Mouse (Mus musculus) liver, embryonic 12.5 days (tissue): ENCODE measurements around the gene Frmd3. TPM values are rescaled to one million over a fixed set of nuclear protein-coding genes. Genes with fewer than 3 reads are reported as not detected.
"Not testable (repeated sequence)": the region's sequence is repeated elsewhere in the genome, so short reads cannot be mapped to it uniquely, and the experiment has no call there.

Experiments used
- ATAC-seq: fragments of 200-750 bp; cut with Nextera tagmentation; 2 replicates; pipeline ENCODE4 v1.8.0; 2017; ENCODE audit warnings: moderate number of reproducible peaks, mild to moderate bottlenecking, moderate library complexity
- H3K27ac ChIP-seq: fragments of 300-500 bp; sonication (generic); 2 replicates; pipeline ENCODE4 v1.5.1; 2016; ENCODE audit warnings: mild to moderate bottlenecking
- H3K27me3 ChIP-seq: fragments of 300-500 bp; sonication (generic); replicated peaks from 2 replicates; pipeline ENCODE4 v1.6.1; 2016; ENCODE audit warnings: mild to moderate bottlenecking, moderate library complexity
- H3K36me3 ChIP-seq: fragments of 300-500 bp; sonication (generic); 2 replicates; pipeline ENCODE4 v1.6.1; 2016; ENCODE audit warnings: mild to moderate bottlenecking, moderate library complexity
- H3K4me1 ChIP-seq: fragments of 300-500 bp; sonication (generic); 2 replicates; pipeline ENCODE4 v1.6.1; 2016
- H3K4me2 ChIP-seq: fragments of 300-500 bp; sonication (generic); 2 replicates; pipeline ENCODE4 v1.6.1; 2016; ENCODE audit warnings: mild to moderate bottlenecking, moderate library complexity
- H3K4me3 ChIP-seq: fragments of 300-500 bp; sonication (generic); 2 replicates; pipeline ENCODE4 v1.5.1; 2016; ENCODE audit warnings: mild to moderate bottlenecking, moderate library complexity
- H3K9ac ChIP-seq: fragments of 300-500 bp; sonication (generic); 2 replicates; pipeline ENCODE4 v1.6.1; 2016; ENCODE audit warnings: mild to moderate bottlenecking, moderate library complexity
- H3K9me3 ChIP-seq: fragments of 300-500 bp; sonication (generic); replicated peaks from 2 replicates; pipeline ENCODE4 v1.6.1; 2016; ENCODE audit warnings: mild to moderate bottlenecking, moderate library complexity
- WGBS: fragments of 180-500 bp; shearing (Covaris S2); methylation state at CpG from one replicate; pipeline ENCODE4 v1.1.7; 2016; ENCODE audit not compliant: insufficient replicate concordance; 5-methylcytosine and 5-hydroxymethylcytosine counted together
- polyA plus RNA-seq: library from polyadenylated mRNA; unstranded; fragments of >200 nt; fragmentation: Nextera tagmentation; extraction: Ambion mirVana; gene quantifications from 2 replicates; pipeline ENCODE4 v1.2.1, GENCODE M21; 2016

The Frmd3 gene
- 0.05 and 0.20 TPM in 2 replicates for polyA plus RNA-seq

DNA sequence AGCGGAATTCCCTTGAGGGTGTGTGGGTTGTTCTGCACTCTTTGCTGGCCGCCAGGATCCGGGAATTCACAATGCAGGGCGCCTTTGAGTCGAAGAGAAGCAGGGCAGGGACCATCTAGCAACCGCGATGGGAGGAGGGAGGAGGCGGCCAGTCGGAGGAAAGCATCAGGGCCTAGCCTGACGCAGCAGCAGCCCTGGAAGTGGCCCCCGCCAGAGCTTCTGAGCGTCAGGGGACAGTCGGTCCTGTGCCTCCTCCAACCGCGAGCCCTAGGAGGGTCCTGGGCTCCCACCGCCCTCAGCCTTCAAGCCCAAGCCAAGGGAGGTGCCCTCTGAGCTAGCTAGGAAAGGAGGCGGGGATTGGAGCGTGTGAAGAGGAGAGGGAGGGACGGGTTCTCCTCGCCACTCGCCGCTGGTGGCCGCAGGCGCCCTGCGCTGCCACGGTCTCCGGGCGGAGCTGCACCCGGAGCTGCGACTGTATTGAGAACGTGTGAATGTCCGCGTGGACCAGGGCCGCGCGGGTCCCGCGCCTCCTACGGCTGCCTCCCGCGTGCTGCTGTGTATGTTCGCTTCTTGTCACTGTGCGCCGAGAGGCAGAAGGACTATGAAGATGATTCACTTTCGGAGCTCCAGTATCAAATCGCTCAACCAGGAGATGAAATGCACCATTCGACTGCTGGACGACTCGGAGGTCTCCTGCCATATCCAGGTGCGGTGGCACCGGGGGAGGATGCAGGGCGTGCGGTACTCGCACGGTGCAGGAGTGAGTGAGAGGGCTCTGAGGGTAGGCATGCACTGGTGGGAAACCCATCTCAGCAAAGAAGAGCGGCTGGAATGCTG lies at the start of gene Frmd3:
TSS of gene Frmd3 (plus strand) at position 232 of the 837 bp plus-strand sequence.
- H3K27ac ChIP-seq = no peak within 1 kb of the TSS
- ATAC-seq = peak; percentile 30; the same call in 1 of the 2 replicates
- H3K36me3 ChIP-seq = no peaks in the 10 kb centered on the region
- H3K4me3 ChIP-seq = peak within 1 kb of the TSS; percentile 39
- H3K9me3 ChIP-seq = no peaks in the 10 kb centered on the region
- H3K9ac ChIP-seq = no peak within 1 kb of the TSS
- WGBS = 3% methylated on average over 56 of the region's 56 CpGs
- peak within 1 kb of the TSS; percentile 63 for H3K4me2 ChIP-seq
- H3K4me1 ChIP-seq = no peaks in the 10 kb centered on the region
- H3K27me3 ChIP-seq = peaks cover 25% of the 10 kb centered on the region

DNA sequence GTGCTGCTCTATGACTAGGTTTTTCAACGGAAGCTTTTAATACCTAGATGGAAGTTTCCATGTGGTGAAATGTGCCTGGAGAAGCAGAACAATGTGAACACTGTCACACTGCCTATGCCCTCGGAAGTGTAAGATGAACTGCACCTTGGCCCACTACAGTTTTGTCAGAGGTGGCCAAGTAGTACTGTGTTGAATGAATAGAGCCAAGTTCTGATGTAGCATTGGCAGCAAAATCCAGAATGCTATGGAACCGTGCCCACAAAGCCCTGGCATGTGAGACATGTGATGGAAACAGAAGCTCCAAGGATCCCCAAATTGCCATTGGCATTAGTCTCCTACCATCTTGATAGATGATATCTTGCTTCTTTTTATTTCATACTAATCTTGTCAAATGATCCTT lies 32.8 kb upstream of the Frmd3 start:
- Histone ChIP-seq H3K9ac (no peak overlapping the region), H3K4me3 (no peak overlapping the region), H3K4me1 (no peaks in the 10 kb centered on the region), H3K36me3 (no peaks in the 10 kb centered on the region), H3K27me3 (no peaks in the 10 kb centered on the region), H3K9me3 (no peaks in the 10 kb centered on the region), H3K4me2 (no peak overlapping the region), H3K27ac (no peak overlapping the region)
- no peak for ATAC-seq
- WGBS = 53% methylated on average over 3 of the region's 3 CpGs

DNA sequence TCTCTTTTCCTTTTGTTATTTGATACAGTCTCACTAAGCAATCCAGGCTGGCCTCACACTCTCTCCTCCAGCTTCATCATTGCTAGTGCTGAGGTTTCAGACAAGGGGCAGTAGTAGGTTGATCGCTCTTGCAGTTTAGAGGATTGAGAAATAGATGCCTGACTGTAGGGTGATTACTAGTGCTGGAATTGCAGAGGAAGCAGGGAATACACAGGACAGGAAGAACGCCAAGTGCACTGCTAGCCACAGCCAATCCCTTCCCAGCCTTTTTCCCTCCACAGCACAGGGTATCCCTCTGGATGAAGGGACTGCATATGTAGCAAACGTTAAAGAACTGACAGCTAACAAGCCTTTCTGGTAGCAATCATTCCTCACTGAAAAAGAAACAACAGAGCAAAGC lies 965 bp upstream of the Frmd3 start:
- Histone ChIP-seq H3K4me3 (no peak overlapping the region), H3K4me1 (no peaks in the 10 kb centered on the region), H3K36me3 (no peaks in the 10 kb centered on the region), H3K27ac (no peak overlapping the region), H3K27me3 (peaks cover 25% of the 10 kb centered on the region), H3K9ac (no peak overlapping the region), H3K4me2 (no peak overlapping the region), H3K9me3 (no peaks in the 10 kb centered on the region)
- 40% methylated on average over 3 of the region's 3 CpGs for WGBS
- no peak for ATAC-seq

DNA sequence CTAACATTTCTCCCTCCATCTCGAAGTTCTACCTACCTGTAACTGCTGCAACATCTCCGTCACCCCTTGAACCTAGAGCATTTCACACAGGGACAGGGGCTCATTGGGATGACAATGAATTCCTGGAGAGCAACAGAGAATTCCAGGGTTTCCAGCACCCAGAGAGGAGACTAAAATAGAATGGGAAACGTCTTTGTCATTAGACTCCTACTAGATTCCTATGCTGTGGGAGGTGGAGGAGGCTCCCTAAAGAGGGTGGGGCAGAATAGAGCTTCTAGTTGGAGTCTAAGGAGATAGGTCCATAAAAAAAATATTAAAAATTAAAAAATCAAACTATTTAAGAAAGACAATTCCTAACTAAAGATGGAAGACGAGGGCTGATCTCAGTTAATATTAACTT lies 542 bp upstream of the Frmd3 start:
- ATAC-seq = no peak
- H3K4me3 ChIP-seq = no peak overlapping the region
- H3K4me2 ChIP-seq = no peak overlapping the region
- H3K9ac ChIP-seq = no peak overlapping the region
- no peaks in the 10 kb centered on the region for H3K36me3 ChIP-seq
- WGBS = 28% methylated on average over 4 of the region's 4 CpGs
- no peaks in the 10 kb centered on the region for H3K9me3 ChIP-seq
- no peaks in the 10 kb centered on the region for H3K4me1 ChIP-seq
- H3K27ac ChIP-seq = no peak overlapping the region
- H3K27me3 ChIP-seq = peaks cover 25% of the 10 kb centered on the region

DNA sequence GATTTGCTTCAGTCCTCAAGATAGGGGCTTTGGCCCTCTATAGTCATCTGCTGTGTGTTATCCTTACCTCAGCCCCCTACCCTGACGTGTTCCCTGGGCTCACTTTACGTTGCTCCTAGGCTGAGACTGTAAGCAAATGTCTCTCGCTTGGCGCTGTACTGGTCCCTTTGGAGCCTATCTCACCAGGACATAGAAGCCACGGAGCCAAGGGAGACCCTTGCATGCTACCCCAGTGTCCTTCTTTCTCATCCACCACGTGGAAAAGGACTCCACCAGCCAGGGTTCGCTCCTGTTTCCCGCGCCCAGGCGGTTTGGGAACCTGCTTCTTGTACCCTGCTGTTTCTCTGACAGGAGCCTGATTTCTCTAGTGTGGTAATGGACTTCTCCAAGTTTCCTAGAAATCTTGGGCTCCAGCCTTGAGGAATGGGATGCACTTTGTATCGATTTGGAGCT lies 832 bp downstream of the Frmd3 start:
- Histone ChIP-seq H3K36me3 (no peaks in the 10 kb centered on the region), H3K27ac (no peak overlapping the region), H3K9ac (no peak overlapping the region), H3K4me3 (0 out of 2 replicates have a peak overlapping the region, but pooled peaks have one; percentile 39), H3K9me3 (no peaks in the 10 kb centered on the region), H3K27me3 (peaks cover 25% of the 10 kb centered on the region), H3K4me2 (peak overlapping the region; percentile 63), H3K4me1 (no peaks in the 10 kb centered on the region)
- 9% methylated on average over 11 of the region's 11 CpGs for WGBS
- no peak for ATAC-seq

DNA sequence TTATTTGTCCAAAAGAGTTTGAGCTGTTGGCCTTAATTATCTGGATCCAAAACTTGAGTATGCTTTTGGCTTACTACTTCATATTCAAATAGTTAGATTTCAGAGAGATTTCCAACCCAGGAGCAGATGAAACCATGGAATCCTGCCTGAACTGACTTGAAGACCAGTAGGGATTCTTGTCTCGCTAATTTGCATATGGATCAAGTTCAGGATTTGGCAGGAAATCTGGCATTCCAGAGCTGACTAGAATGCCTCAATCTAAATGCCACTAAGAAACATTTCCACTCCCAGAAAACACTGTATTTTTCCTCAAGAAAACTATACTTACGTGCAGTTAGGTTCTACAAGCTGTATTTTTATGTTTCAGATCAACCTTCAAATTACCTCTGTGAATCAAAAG lies 6.8 kb downstream of the Frmd3 start:
- no peak for ATAC-seq

DNA sequence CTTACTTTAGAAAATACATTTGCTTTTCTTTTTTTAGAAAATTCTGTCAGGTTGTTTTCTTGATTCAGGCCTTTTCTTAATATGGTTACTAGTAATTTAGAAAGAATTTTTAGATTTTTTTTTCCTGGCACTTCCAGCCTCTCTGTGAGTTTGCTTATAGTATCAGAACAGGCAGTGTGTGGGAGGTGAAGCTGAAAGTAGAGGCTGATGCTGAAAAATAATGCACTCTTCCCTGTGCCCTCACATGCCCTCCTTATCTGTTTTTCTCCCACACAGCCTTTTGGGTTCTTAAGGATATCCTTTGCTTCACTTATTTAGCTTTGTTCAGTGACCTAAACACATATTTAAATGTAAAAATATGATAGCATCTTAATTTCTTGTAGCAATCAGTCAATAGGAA lies 30.0 kb downstream of the Frmd3 start:
- no peak for ATAC-seq
- no peak overlapping the region for H3K4me2 ChIP-seq
- no peaks in the 10 kb centered on the region for H3K9me3 ChIP-seq
- no peak overlapping the region for H3K27ac ChIP-seq
- no peak overlapping the region for H3K4me3 ChIP-seq
- no peaks in the 10 kb centered on the region for H3K4me1 ChIP-seq
- H3K36me3 ChIP-seq = no peaks in the 10 kb centered on the region
- H3K27me3 ChIP-seq = no peaks in the 10 kb centered on the region
- no peak overlapping the region for H3K9ac ChIP-seq

More for the DNA sequence above, 6.8 kb downstream of the Frmd3 start:
- Histone ChIP-seq H3K4me2 (no peak overlapping the region), H3K4me1 (no peaks in the 10 kb centered on the region), H3K36me3 (no peaks in the 10 kb centered on the region), H3K4me3 (no peak overlapping the region), H3K27me3 (no peaks in the 10 kb centered on the region), H3K9ac (no peak overlapping the region), H3K9me3 (no peaks in the 10 kb centered on the region), H3K27ac (no peak overlapping the region)
- WGBS = 47% methylated on average over 2 of the region's 2 CpGs

DNA sequence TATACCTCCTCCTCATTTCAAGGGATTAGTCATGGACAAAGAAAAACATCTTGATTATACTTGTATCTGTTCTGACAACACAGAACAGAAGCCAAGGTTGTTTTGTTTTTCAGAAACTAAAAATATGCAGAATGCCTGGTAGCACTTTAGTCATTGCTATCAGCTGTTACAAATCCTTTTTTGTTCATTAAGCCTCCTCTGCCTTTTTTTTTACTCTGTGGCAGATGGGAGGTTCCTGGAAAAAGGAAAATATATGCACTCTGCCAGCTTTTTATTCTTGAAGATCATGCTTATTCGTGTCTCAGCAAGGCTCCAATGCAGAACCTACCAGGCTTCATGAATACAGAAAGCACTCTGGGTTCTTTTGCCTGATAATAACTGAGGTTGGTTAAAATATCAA lies 38.5 kb downstream of the Frmd3 start:
- Histone ChIP-seq H3K27ac (no peak overlapping the region), H3K9me3 (no peaks in the 10 kb centered on the region), H3K4me2 (no peak overlapping the region), H3K27me3 (no peaks in the 10 kb centered on the region), H3K4me1 (no peaks in the 10 kb centered on the region), H3K36me3 (no peaks in the 10 kb centered on the region), H3K9ac (no peak overlapping the region), H3K4me3 (no peak overlapping the region)
- 47% methylated on average over 1 of the region's 1 CpGs for WGBS
- ATAC-seq = no peak

DNA sequence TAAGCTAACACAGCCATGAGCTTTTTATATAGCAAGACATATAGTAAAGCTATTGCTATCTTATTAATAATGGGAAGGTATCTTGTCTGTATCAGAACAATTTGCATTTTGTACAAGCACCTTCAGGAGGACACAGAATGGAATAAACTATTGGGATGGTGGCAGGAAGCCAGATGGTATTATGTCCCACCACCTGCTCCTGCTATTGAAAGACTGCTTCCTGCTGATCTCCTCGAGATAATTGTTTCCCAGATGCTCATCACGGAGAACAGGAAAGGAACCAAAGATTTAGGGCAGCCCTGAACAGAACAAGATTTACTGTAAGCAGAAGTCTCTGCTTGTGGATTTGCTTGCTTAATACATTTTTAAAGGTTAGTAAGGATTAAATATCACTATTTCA lies 63.5 kb downstream of the Frmd3 start:
- H3K4me1 ChIP-seq = no peaks in the 10 kb centered on the region
- whole genome bisulfite sequencing = 18% methylated on average over 2 of the region's 2 CpGs
- no peak overlapping the region for H3K4me2 ChIP-seq
- H3K4me3 ChIP-seq = no peak overlapping the region
- no peaks in the 10 kb centered on the region for H3K27me3 ChIP-seq
- no peaks in the 10 kb centered on the region for H3K9me3 ChIP-seq
- no peak overlapping the region for H3K9ac ChIP-seq
- no peaks in the 10 kb centered on the region for H3K36me3 ChIP-seq
- ATAC-seq = no peak
- H3K27ac ChIP-seq = no peak overlapping the region

DNA sequence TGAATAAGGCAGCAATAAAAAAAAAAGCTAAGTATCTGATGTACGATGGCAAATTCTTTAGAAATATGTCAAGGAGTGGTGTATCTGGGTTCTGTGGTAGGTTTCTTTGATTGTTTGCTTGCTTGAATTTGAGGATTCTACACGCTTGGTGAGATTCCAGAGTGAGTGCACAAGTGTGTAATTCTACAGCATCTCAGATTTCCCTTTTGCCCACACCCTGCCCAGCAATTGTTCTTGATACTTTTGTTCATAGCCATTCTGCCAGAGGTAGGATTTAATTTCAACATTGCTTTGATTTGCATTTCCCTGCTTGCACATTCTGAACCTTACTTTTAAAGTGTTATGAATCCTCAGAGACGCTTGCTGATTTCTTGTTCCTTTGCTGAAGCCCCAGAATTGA lies 97.6 kb downstream of the Frmd3 start:
- H3K36me3 ChIP-seq = no peaks in the 10 kb centered on the region
- H3K9me3 ChIP-seq = no peaks in the 10 kb centered on the region
- no peak overlapping the region for H3K4me2 ChIP-seq
- H3K4me1 ChIP-seq = no peaks in the 10 kb centered on the region
- WGBS = 62% methylated on average over 3 of the region's 3 CpGs
- no peak overlapping the region for H3K27ac ChIP-seq
- no peak for ATAC-seq
- H3K27me3 ChIP-seq = no peaks in the 10 kb centered on the region
- H3K9ac ChIP-seq = no peak overlapping the region
- H3K4me3 ChIP-seq = no peak overlapping the region

DNA sequence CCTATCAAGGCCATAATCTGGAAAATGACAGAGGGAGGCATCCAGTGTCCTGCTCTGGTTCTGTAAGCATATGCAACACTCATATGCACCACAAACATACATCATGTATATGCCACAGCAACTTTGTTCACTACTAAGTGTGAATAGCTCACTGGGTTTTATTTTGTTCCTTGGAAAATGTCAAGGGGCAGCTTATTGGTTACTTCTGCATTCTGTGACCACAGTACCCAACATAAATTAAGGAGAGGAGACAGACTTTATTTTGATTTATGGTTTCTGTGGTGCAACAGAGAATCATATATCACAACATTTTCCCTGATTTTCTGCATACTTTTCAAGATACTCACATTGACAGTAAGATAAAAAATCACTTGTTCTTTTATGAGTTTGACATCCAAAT lies 178.3 kb downstream of the Frmd3 start:
- no peak for ATAC-seq
- H3K36me3 ChIP-seq = no peaks in the 10 kb centered on the region
- no peaks in the 10 kb centered on the region for H3K9me3 ChIP-seq
- no peak overlapping the region for H3K27ac ChIP-seq
- H3K4me3 ChIP-seq = no peak overlapping the region
- H3K4me1 ChIP-seq = no peaks in the 10 kb centered on the region
- H3K27me3 ChIP-seq = no peaks in the 10 kb centered on the region
- no peak overlapping the region for H3K4me2 ChIP-seq
- no peak overlapping the region for H3K9ac ChIP-seq

DNA sequence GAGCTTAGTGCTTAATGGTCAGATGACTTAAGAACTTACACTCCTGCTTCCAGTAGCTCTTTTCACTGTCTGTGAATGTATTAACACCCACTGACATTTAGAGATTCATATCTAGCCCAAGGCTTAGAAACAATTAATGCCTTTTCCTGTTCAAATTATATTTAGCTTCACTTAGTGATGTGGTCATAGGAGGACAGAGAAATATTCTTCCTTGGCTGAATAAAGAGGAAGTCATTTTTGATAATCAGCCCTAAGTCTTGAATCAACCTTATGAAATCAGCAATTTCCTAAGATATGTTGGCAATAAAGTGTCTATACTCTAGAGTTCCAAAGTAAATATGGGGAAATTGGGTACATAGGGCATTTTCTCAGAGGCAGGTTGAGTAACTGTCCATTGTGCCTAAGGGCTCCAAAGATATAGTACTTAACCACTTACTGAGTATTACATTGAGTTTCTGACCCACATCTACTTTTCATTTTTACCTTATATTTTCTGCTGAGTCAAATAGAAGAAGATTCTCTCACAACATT lies 188.1 kb downstream of the Frmd3 start:
- H3K9ac ChIP-seq = no peak overlapping the region
- H3K27ac ChIP-seq = no peak overlapping the region
- H3K4me3 ChIP-seq = no peak overlapping the region
- ATAC-seq = no peak
- no peaks in the 10 kb centered on the region for H3K27me3 ChIP-seq
- H3K36me3 ChIP-seq = no peaks in the 10 kb centered on the region
- H3K4me2 ChIP-seq = no peak overlapping the region
- H3K9me3 ChIP-seq = no peaks in the 10 kb centered on the region
- no peaks in the 10 kb centered on the region for H3K4me1 ChIP-seq

DNA sequence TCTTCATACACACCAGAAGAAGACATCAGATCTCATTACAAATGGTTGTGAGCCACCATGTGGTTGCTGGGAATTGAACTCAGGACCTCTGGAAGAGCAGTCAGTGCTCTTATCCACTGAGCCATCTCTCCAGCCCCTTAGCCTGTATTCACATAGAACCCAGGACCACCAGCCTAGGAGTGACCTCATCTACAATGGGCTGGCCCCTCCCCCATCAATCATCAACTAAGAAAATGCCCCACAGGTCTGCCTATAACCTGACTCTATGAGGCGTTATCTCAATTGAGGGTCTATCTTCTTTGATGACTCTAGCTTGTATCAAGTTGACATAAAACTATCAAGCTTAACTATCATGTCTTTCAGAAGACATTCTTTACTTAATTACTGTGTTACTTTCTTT lies 208.5 kb downstream of the Frmd3 start:
- H3K4me1 ChIP-seq, H3K9ac ChIP-seq, H3K27ac ChIP-seq, H3K9me3 ChIP-seq, H3K4me3 ChIP-seq, H3K4me2 ChIP-seq, H3K27me3 ChIP-seq, H3K36me3 ChIP-seq, ATAC-seq: not testable (repeated sequence)
- WGBS = 63% methylated on average over 1 of the region's 1 CpGs
